Mouse (Mus musculus) embryonic facial prominence, embryonic 13.5 days (tissue): ENCODE data around the gene Spz1. TPM values are rescaled to one million over a fixed set of nuclear protein-coding genes. Genes with fewer than 3 reads are reported as not detected.

ENCODE experiments used
- polyA plus RNA-seq: library from polyadenylated mRNA; unstranded; fragments of >200 nt; fragmentation: Nextera tagmentation; extraction: Ambion mirVana; gene quantifications from 2 replicates; pipeline ENCODE4 v1.2.1, GENCODE M21; 2015

The Spz1 gene
- polyA plus RNA-seq, 1 experiment from 2014 or later: not detected

Other genes starting within 250 kb of the Spz1 start
- gene Dhfr, start 221.4 kb downstream of the Spz1 start, polyA plus RNA-seq: 15.8 and 16.1 TPM in 2 replicates
- gene Msh3, start 221.2 kb downstream of the Spz1 start, polyA plus RNA-seq: 32.6 and 34.0 TPM in 2 replicates
- not detected in 2 replicates for gene Ankrd34b, start 150.3 kb downstream of the Spz1 start, polyA plus RNA-seq
- gene Fam151b, start 92.2 kb downstream of the Spz1 start, polyA plus RNA-seq: 0.18 and 0.52 TPM in 2 replicates
- 12.2 and 14.9 TPM in 2 replicates for gene Zfyve16, start 45.3 kb downstream of the Spz1 start, polyA plus RNA-seq
- 9.4 and 13.0 TPM in 2 replicates for gene Serinc5, start 34.9 kb upstream of the Spz1 start, polyA plus RNA-seq
- gene Thbs4, start 218.6 kb upstream of the Spz1 start, polyA plus RNA-seq: 6.9 and 7.7 TPM in 2 replicates